Mouse (Mus musculus) c-Kit-positive CD71-negative TER-119-negative erythroid progenitor cells, embryonic 14.5 days (primary cell): ENCODE measurements at regions not wholly inside any gene's neighbourhood (a gene's known extent, or its start where the extent isn't known, plus 50 kb on each side); places are given as distances from the start of the nearest gene placed in this dataset.

Experiments used
- DNase-seq: peaks from one replicate; pipeline ENCODE4 v3.0.0-alpha.2; 2013; ENCODE audit warnings: low read depth

GRCm38 (mm10) chr3:36743399-36743798, 53.4 kb upstream of the Trpc3 start:
- DNase-seq, result no peak

- peak; percentile 4 for DNase-seq
Measured at GRCm38 (mm10) chr3:36754358-36754950, 64.5 kb upstream of the Trpc3 start.

GRCm38 (mm10) chr3:36762065-36762653, 72.2 kb upstream of the Trpc3 start:
- DNase-seq, result no peak

- DNase-seq, result no peak
Measured at GRCm38 (mm10) chr3:36762847-36763246, 72.9 kb upstream of the Trpc3 start.

GRCm38 (mm10) chr3:36764741-36765140, 74.8 kb upstream of the Trpc3 start:
- DNase-seq, result no peak

- no peak for DNase-seq
Measured at GRCm38 (mm10) chr3:36770096-36770495, 80.1 kb upstream of the Trpc3 start.

GRCm38 (mm10) chr3:36771011-36771410, 81.0 kb upstream of the Trpc3 start:
- DNase-seq, result no peak

GRCm38 (mm10) chr3:36774023-36774422, 84.1 kb upstream of the Trpc3 start:
- no peak for DNase-seq

- no peak for DNase-seq
Measured at GRCm38 (mm10) chr3:36778448-36778847, 84.5 kb upstream of the 4932438A13Rik start.

GRCm38 (mm10) chr3:36786581-36786980, 76.3 kb upstream of the 4932438A13Rik start:
- no peak for DNase-seq

GRCm38 (mm10) chr3:36790245-36790644, 72.7 kb upstream of the 4932438A13Rik start:
- no peak for DNase-seq

GRCm38 (mm10) chr3:36797025-36797424, 65.9 kb upstream of the 4932438A13Rik start:
- no peak for DNase-seq

GRCm38 (mm10) chr3:36798160-36798823, 64.6 kb upstream of the 4932438A13Rik start:
- DNase-seq, result no peak

- no peak for DNase-seq
Measured at GRCm38 (mm10) chr3:36810528-36810927, 52.4 kb upstream of the 4932438A13Rik start.
